Mouse (Mus musculus) heart, postnatal 10 days (tissue): ENCODE measurements around the gene Gm49027. TPM values are rescaled to one million over a fixed set of nuclear protein-coding genes. Genes with fewer than 3 reads are reported as not detected.
A peak's percentile ranks its signal among the peaks of the same experiment; 100 is the strongest.
"Not testable (repeated sequence)": the region's sequence is repeated elsewhere in the genome, so short reads cannot be mapped to it uniquely, and the experiment has no call there.

ENCODE experiments used
- DNase-seq, 2 experiments: peaks; one replicate each; pipeline ENCODE4 v3.0.0; 2021
- intact Hi-C: fragments of 180-260 bp; cut with DNase I; formaldehyde crosslinking; loops from one replicate; pipeline ENCODE4 v1.15.1; 2025
- total RNA-seq, 2 experiments: library from RNA; stranded (reverse); gene quantifications; 2 replicates each; pipeline ENCODE4 v1.2.3; 2021

Gene Gm49027
- not detected for total RNA-seq

DNA sequence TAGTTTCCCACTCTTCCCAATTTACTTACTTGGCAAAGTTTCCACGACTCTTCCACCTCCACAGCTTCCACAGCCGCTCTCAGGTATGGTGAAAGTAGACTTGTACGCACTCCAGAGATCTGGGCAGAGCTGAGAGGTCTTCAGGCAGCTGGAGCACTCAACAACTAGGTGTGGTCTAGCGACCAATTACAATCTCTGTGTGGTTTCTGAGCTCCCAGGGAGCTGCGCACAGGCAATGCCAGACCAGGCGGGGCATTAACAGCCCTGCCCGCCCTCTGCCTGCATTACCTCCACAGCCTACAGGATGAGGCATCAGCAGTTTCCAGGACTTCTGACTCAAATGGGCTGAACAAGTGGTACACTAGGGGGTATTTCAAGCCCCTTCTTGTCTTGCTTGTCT, at the start of gene Gm49027:
Gene Gm49027 (minus strand): TSS at position 208 of the 400 bp plus-strand sequence.
- no peak for DNase-seq

DNA sequence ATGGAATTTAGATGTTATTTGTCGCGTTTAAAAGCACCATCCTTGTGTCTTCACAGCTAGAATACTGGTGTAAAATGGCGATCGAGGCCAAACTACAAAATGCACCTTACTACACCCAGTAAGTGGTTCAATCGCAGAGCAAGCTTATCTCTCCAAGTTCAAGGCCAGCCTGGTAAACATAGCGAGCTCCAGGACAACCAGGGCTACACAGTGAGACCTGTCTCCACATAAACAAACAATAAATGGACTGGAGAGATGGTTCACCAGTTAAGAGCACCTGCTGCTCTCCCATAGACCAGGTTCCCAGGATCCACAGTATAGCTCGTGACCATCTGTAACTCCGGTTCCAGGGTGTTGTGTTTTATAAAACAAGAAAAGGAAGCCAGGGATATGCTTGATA, 48.1 kb upstream of the Gm49027 start:
- no peak for DNase-seq
- intact Hi-C loops = no loop called here

More for the DNA sequence above, at the start of gene Gm49027:
- intact Hi-C loops = no loop called here

DNA sequence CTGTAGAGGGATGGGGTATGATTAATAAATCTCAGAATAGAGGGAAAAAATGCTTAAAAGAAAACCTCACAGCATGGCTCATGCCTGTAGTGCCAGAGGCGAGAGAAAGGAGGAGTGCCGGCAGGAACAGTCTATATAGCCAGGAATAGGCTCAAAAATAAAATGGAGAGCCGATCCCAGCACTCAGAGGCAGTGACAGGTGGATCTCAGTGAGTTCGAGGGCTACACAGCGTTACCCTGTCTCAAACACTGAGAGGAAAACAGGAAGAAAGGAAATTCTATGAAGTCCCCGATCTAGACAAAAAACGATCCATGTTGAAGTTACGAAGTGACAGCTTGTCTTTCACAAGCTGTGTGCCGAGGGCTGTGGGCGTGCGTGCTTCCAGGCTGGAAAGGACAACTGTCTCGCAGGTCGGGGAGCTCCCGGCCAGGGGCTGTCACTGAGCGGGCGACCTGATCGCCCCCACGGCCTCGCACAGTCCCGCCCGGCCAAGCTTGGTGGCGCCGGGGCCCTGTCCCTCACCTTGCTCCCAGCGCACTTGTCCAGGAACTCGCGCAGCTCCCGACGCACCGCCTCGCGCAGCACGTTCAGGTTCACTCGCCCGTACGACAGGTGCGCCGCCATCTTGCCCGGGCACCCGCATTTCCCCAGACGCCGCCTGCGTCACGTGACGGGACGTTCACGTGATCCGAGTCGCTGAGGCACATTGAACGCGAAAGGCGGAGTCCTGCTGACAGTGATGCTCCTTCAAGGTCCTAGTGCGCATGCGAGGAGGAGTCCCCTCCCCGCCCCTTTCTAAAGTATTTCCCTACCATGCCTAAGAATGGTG, 47.3 kb upstream of the Gm49027 start, which contains the start of gene Vps33a:
Gene Vps33a (minus strand): TSS at position 682 of the 830 bp plus-strand sequence.
- intact Hi-C loops = no loop called here
- DNase-seq = peak; percentile 98 to 99

DNA sequence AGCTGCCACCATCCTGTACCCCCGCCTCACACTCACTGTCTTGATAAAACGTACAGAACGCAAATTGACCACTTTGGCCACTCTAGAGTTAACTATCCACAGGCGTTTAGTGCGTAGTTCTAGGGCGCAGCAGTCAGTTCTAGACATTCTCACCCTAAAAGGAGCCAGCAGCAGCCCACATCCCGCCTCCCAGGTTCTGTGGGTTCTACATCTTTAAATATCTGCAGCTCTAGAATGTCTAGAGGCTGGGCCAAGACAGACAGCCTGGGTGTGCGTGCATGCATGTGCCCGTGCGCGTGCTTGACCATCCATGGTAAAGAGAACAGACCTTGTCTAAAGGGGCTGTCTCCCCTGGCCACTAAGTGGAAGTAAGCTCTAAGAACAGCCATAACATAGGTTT, 35.8 kb upstream of the Gm49027 start:
- intact Hi-C loops = no loop called here
- no peak for DNase-seq

DNA sequence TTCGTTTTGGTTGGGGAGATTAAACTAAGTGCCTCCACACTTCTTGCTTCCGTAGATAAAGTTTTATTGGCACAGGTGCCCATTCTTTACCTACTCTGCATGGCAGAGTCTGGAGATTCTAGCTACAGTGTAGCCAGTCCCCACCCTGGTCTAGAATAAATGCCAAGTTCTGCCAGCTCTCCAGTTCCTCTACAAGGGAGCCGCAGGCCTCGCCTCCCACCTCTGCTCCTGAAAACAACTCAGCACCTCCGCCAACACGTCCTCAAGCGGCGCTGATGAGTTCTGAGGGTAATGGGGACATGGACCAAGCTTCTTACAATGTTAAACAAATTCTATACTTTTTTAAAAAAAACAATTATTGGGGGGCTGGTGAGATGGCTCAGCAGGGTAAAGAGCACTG, 34.3 kb upstream of the Gm49027 start:
- DNase-seq = no peak
- intact Hi-C loops = no loop called here

DNA sequence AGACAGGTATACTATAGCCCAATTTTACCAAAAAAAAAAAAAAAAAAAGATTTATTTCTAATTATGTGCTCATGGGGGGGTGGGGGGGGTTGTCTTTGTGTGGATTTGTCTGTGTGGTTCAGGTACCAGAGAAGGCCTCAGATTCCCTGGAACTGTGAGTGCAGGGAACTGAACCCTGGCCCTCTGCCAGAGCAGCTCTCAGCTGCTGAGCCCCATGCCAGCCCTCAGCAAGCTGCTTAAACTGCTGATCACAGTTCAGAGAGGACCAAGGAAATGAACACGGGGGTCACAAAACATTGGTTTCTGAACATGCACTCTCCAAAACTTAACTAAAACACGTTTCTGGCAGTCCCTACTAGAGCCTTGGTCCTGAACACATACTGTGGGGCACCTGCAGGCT, 31.2 kb upstream of the Gm49027 start:
- intact Hi-C loops = no loop called here
- DNase-seq = peak; percentile 69 to 73

DNA sequence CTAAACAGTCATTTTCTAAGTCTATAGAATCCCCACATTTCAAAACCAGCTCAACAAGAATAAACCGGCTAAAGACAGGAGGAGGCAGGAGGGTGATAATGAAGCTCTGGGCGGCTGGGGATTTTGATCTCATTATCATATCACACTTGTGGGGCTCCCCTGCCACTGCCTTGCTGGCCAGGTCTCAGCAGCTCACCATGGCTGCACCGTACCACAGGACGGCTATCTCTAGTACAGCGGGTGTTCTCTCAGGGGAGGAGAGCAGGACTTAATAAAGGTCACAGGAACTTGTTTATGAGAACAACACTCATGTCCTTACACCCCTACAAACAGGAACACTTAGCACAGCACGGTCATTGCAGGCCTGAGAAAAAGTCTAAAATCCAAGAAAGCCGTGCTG, 30.4 kb upstream of the Gm49027 start:
- intact Hi-C loops = no loop called here
- peak in 1 of 2 experiments; percentile 21 for DNase-seq

DNA sequence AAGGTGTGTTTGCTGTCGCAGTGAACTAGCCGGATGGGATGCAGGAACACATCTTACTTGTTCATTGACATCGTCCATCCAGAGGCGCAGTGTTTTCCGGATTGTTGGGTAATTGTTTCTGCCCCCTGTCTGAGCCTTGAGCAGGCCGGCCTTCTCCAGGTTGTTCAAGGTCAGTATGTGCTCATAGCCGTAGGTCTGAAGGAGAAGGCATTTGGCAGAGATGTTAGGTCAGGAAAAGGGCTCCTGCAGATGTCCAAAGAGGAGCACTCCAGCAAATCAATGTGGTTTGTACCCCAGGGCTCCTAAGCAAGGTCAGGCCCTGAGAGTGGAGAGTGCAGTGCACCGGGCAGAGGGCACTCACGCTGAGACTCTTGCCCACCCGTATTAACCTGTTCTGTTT, 8.5 kb upstream of the Gm49027 start:
- intact Hi-C loops = no loop called here
- DNase-seq = no peak

DNA sequence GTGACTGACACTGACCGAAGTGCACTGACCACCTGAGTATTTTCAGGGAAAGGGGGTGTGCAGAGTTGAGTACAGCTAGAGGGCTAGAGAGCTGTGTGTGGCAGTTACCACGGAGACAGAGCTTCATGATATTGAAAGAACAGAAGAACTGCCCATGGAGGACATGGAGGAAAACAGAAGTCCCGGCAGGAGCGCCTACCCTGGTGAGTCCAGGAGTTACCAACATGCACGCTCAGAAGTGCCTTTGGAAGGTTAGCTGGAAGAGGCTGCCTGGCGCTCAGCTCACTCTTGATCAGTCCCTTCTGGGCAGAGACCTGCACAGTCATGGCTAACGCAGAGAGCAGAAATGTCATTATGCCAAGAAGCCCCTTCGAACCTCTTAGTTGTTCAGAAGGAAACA, 4.8 kb upstream of the Gm49027 start:
- intact Hi-C loops = no loop called here
- no peak for DNase-seq

DNA sequence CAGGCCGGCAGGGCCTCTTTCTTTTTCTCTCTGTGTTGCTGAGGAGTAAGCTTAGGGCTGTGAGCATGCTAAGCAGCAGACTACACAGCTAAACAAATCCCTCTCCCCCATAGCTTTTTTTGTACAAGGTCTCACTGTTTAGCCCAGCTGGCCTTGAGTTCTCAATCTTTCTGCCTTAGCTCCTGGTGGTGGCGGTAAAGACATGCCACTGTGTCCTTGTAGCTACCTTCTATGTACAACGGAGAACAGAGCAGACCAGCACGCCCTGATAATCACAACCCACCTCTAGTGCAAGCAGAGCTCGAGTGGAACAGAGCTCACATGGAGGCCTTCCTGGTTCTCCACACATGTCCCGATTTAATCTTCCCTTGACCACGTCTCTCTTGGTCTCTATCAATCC, 3.4 kb upstream of the Gm49027 start:
- no peak for DNase-seq
- intact Hi-C loops = no loop called here

DNA sequence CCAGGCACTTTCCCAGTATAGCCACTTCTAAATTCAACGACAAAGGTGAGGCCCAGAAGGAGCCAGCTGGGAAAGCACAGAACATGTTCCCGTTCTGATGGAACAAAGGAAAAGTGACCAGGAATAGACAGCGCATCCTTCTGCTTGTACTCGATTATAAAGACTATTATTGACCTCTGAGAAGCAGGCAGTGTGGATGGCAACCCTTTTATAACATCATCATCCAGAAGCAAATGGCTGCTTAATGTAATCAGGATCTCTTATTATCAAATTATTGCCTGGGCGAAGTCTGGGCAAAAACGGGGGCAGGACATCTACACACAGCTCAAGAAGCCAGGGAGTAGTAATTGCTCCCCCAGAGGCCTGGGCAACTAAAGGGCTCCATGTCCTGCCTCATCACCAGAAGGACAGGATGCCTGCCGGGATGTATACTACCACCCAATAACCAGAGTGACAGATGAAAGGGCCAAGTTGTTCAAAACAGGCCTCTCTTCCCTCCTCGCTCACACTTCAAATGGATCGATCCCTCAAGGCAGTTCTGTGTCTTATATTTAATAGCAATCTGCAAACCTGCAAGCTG, 718 bp upstream of the Gm49027 start:
- DNase-seq = no peak
- intact Hi-C loops = no loop called here

DNA sequence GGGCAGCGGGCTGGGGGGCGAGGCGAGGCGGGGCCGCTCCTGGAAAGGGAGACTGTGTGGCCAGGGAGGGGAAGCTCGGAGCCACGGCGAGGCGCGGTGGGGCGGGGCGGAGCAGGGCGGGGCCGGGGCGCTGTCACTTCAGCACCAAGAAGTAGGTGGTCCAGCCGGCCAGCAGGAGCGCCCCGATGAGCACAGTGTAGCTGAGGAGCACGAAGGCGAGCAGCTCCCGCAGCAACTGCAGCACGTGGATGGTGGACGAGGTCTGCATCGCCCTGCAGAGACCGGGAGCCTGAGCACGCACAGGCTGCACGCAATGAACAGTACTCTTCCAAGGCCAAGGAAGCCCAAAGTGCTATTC, 916 bp downstream of the Gm49027 start:
- DNase-seq = no peak
- intact Hi-C loops = no loop called here

DNA sequence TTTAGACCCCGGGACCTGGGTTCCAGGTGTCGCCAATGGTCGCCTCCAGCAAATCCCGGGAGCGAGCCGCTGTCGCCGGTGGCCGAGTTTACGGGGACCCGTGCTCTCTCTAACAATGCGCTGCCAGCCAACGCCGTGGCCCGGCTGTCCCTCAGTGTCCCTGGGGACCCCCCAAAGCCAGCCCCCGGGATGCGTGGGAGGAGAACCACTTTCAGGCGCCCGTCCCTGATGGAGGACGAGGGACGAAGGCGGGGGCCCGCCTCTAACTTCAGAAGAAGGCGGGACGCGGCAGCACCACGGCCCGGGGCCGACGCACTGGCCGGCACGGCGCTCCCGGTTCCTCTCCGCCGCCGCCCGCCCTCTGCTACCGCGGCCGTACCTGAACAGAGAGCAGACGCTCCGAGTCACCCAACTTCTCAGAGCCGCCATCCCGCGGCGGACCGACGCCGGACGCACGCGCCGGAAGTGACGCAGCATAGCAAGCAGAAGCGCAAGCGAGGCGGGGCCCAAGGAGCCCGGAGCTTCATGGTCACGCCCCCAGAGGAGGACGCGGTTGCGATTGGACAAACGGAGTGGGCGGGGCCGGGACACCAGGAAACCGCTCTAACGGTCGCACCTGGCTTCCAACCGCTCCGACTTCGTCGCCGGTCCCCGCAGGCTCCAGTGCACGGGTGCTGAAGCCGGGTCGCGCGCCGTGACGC, 1.4 kb downstream of the Gm49027 start, which contains the start of gene Diablo:
Gene Diablo (minus strand): TSS at position 485 of the 701 bp plus-strand sequence.
- intact Hi-C loops = no loop called here
- peak; percentile 99 for DNase-seq

DNA sequence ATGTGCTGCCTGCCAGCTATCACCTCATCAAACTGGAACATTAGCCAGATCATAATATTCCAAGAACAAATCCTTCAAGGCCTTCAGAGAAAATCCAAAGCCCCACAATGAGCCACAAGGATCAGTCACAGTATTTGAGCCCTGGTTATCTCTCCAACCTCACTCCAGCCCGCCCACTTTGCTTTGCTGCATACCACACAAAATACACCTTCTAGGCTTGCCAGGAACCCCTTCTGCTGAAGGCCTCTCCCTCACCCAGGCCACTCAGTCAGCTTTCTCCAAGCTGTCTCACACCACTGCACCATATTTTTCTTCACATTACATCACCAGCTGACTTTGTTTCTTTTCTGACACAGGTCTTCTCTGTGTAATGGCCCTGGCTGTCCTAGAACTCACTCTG, 3.1 kb downstream of the Gm49027 start:
- intact Hi-C loops = no loop called here
- no peak for DNase-seq

DNA sequence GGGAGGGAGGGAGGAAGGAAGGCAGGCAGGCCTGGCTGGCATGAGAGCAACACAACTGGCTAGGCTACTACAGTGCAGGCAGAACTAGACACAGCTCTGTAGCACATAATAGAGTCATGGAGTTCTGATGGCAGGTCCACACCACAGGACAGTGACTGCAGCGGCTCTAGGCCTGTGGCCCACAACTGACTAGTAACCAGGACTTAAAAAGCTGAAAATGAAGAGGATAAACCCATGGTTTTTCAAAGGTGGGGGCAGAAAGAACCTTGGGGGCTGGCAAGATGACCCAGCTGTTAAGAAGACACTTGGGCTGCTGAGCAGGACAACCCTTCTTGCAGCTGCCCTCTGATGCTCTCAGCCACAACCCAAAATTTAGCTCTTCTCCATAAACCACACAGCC, 3.7 kb downstream of the Gm49027 start:
- intact Hi-C loops = no loop called here
- DNase-seq = no peak

DNA sequence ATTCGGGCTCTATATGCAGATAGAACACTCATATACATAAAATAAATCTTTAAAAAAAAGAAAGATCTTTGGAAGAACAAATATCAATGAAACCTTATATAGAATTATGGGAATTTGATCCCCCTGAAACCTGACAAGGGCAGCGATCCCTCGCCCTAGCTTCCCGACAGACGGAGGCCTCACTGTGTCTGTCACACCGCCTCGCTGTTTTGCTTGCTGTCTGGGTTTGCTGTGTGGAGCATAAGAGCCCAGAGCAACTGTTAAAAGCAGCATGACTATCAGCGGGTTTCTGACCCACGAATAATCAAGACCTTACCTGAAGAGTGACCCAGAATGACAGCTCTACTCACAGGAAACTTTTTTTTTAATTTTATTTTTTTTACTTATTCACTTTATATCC, 4.6 kb downstream of the Gm49027 start:
- no peak for DNase-seq
- intact Hi-C loops = no loop called here

DNA sequence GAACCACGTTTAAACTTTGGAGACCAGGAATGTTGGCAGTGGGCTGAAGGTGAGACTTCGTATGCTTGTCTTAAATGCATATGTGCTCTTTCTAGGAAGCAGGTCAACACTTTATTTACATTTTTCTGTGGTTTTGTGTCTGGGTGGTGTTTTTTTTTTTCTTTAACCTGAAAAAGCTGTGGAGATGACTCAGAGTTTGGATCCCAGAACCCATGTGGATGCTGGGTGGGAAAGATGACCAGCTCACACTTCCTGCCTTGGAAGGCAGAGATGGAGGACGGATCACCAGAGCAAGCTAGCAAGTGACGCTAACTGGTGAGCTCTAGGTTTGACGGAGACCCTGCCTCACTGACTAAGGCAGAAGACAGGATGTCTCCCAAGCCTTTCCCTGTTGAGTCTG, 10.4 kb downstream of the Gm49027 start:
- no peak for DNase-seq
- intact Hi-C loops = no loop called here

DNA sequence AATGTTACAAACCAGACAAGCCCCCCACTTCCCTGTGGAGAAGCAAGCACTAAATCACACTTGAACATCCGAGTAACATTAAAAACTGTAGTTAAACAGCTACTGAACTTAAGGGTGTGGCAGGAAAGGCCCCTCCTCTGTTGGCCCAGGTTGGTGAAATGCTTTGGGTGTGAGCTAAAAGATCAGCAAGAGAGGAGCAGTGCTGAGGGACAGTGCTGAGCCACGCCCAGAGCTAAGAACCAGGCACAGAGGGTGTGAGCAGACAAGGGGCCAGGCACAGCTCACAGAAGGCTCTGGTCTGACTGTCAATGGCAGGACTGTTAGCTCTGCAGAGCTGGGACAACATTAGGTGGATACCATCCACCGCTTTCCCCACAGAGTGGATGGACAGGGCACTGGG, 13.2 kb downstream of the Gm49027 start:
- no peak for DNase-seq
- intact Hi-C loops = no loop called here

DNA sequence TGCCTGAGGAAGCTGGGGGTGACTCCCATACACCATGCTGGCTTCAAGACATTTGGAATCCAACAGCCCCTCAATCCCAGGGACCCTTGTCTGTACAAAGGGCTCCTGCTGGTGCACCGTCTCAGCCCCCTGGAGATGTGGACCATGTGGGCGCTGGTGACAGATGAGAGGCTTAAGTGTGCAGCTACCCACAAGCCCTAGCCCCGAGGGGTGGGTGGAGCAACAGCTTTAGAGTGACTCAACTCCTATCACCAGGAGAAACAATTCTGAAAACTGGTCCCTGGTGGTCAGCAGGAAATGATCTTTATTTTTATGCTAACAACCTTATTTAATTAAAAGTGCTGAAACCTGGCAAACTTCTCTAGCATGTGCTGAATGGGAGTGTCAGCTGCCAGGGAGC, 13.9 kb downstream of the Gm49027 start:
- intact Hi-C loops, DNase-seq: not testable (repeated sequence)

DNA sequence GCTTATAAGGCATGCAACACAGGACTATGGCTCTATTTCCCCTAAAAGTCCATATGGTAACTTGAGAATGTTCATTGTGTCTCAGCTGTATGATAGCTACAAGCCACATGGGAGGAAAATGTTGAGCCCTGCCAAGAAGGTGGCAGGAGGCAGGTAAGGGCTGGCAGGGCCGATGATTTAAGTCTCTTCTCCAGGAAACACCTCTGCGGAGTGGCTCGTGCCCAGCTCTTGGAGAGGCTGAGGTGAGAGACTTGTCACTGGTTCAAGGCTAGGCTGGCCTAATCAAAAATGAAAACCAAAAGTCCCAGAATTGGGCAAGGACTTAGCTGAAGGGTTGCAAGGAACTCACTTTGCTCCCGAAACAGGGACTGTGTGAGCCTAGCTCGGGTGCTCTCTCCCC, 15.1 kb downstream of the Gm49027 start, which contains the start of gene B3gnt4:
Gene B3gnt4 (plus strand): TSS at position 301 of the 400 bp plus-strand sequence.
- intact Hi-C loops = no loop called here
- no peak for DNase-seq

DNA sequence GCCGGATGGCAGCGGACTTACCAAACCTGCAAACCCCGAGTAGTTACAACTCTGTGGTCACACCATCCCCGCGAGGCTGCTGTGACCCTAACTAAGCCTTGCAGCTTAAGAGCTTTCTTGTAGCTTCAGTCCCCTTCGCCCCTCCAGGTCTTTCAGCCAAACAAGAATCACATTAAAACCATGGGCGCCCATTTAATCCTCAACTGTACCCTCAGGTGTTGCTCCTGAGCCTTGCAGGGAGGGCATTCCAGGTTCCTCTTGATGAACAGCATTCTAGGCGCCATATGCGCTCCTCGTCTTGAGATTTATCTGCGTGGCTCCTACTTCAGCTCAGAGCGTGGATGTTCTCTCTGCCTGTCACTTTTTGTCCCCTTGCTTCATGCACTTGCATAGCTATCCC, 16.4 kb downstream of the Gm49027 start:
- no peak for DNase-seq

More for the DNA sequence above, 16.4 kb downstream of the Gm49027 start:
- intact Hi-C loops = no loop called here
